Mouse (Mus musculus) activated CD4-positive, CD25-positive, alpha-beta regulatory T cell, adult 9 weeks (primary cell): ENCODE measurements around the gene Olfr58. TPM values are rescaled to one million over a fixed set of nuclear protein-coding genes. Genes with fewer than 3 reads are reported as not detected.

Experiments
- polyA plus RNA-seq: library from polyadenylated mRNA; unstranded; fragments of 100-300 nt; shearing (Covaris generic); gene quantifications from one replicate; pipeline ENCODE4 v1.2.1, GENCODE M21; 2017

Gene Olfr58
- polyA plus RNA-seq = not detected

DNA sequence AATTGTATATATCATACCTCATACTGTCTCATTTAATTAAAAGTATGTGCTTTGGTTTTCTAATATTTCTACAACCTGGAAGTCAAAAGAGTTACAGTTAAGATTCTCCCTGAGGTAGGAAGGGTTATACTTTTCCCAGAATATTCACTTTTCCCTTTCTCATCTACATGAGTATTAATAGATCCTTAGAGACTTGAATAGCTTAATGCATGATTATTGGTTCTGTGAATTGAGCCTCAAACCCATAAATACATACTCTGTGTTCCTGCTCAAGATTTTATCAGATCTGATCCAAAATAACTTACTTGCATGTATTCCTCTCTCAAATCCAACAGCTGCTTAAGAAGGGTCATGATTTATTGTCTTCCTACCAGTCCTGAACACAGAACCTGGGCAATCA lies at the start of gene Olfr58:
Gene Olfr58, plus strand, starts transcription at position 301 of the 400 bp plus-strand sequence.

GRCm38 (mm10) chr9:19804606-19805005 lies 24.5 kb downstream of the Olfr58 start, which contains the start of gene Olfr859:
Olfr859 (plus strand) TSS chr9:19804906.

Other genes with a start within 250 kb of the Olfr58 start
- not detected for gene Olfr853, start 239.2 kb upstream of the Olfr58 start, polyA plus RNA-seq
- gene Olfr854, start 212.9 kb upstream of the Olfr58 start, polyA plus RNA-seq = not detected
- gene Olfr855, start 197.7 kb upstream of the Olfr58 start, polyA plus RNA-seq = not detected
- gene Zfp317, start 158.2 kb upstream of the Olfr58 start, polyA plus RNA-seq = 41.2 TPM
- gene Olfr857, start 70.8 kb upstream of the Olfr58 start, polyA plus RNA-seq = not detected
- not detected for gene Olfr859, start 24.6 kb downstream of the Olfr58 start, polyA plus RNA-seq
- gene Olfr860, start 69.5 kb downstream of the Olfr58 start, polyA plus RNA-seq = not detected
- gene Olfr862, start 107.7 kb downstream of the Olfr58 start, polyA plus RNA-seq = not detected
- 1.1 TPM for gene Olfr77, start 136.6 kb downstream of the Olfr58 start, polyA plus RNA-seq
- gene Olfr866, start 247.8 kb downstream of the Olfr58 start, polyA plus RNA-seq = not detected